Mouse (Mus musculus): Measurements from ENCODE around the gene Tmem210. TPM values are rescaled to one million over a fixed set of nuclear protein-coding genes. Genes with fewer than 3 reads are reported as not detected.

Tmem210 gene
- polyA plus RNA-seq, 1 experiment from 2014 or later, result not detected

DNA sequence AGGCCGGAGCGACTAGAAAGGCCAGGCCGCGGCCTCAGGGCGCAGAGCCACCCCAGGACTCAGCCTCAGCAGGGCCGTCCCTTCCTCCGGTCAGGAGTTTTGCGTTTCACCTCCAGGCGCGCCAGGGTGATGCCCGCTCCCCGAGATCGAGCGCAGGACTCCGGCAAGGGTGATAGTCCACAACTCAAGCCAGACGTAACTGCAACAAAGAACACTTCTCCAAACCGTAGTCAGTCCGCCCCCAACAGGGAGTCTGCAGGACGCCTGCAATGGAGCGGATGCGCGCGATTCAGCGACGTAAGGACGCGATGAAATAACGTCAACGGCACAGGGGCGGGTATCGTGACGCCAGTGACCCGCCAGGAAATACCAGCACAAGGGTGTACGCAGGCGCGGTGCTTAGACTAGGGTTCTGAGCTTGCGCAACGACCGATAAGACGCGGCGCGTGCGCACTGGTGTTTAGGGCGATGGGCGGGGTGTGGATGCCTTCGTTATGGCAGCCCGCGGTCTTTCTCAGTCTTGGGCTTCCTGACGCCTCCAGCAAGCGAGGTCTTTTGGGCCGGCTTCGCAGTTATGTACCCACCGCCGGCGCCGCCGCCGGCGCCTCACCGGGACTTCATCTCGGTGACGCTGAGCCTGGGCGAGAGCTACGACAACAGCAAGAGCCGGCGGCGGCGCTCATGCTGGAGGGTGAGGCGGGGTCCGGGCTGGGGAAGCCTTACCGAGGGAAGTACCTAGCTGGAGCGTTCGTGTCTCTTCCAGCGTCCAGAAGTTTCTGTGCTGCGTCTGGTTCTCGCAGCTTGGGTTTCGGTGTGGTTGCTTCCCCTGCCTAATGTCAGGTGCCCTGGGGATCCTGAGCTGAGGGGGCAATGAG, 44.6 kb downstream of the Tmem210 start, which contains the start of gene Man1b1:
TSS of gene Man1b1 (plus strand) at position 53 of the 875 bp plus-strand sequence.
- peaks cover 3% of the 10 kb centered on the region; the same call in 1 of the 2 replicates for H3K36me3 ChIP-seq (ENCODE audit: control insufficient read depth, insufficient read depth, low read length)
- peak within 1 kb of the TSS; percentile 92 for H3K9ac ChIP-seq (ENCODE audit: low read length)
- peak within 1 kb of the TSS; percentile 70 for H3K27ac ChIP-seq (ENCODE audit: low read depth, low read length)
- ATAC-seq (replicated peaks; ENCODE audit: low FRiP score) (peak; percentile 98), DNase-seq (ENCODE audit: low spot score) (peak; percentile 99)
- H3K4me3 ChIP-seq (ENCODE audit: low read depth, low read length), result peak within 1 kb of the TSS; percentile 91
- peak within 1 kb of the TSS; percentile 81 for H3K4me2 ChIP-seq (ENCODE audit: low read depth, low read length, severe bottlenecking)
- H3K9me3 ChIP-seq (ENCODE audit: control insufficient read depth, low read length), result no peaks in the 10 kb centered on the region
- peaks cover 6% of the 10 kb centered on the region; the same call in 1 of the 2 replicates for H3K4me1 ChIP-seq (replicated peaks; ENCODE audit: control insufficient read depth, insufficient read depth, low read length)
- under 1% methylated on average over 78 of the region's 78 CpGs for WGBS
- no peaks in the 10 kb centered on the region for H3K27me3 ChIP-seq (ENCODE audit: control insufficient read depth, insufficient read depth, low read length)

- Histone ChIP-seq H3K4me2 (ENCODE audit: low read depth, low read length, severe bottlenecking) (peak overlapping the region; percentile 81), H3K27ac (ENCODE audit: low read depth, low read length) (no peak overlapping the region), H3K36me3 (ENCODE audit: control insufficient read depth, insufficient read depth, low read length) (peaks cover 3% of the 10 kb centered on the region; the same call in 1 of the 2 replicates), H3K27me3 (ENCODE audit: control insufficient read depth, insufficient read depth, low read length) (no peaks in the 10 kb centered on the region), H3K9me3 (ENCODE audit: control insufficient read depth, low read length) (no peaks in the 10 kb centered on the region), H3K4me3 (ENCODE audit: low read depth, low read length) (peak overlapping the region; percentile 91), H3K9ac (ENCODE audit: low read length) (peak overlapping the region; percentile 86), H3K4me1 (replicated peaks; ENCODE audit: control insufficient read depth, insufficient read depth, low read length) (peaks cover 6% of the 10 kb centered on the region; the same call in 1 of the 2 replicates)
- WGBS, result 83% methylated on average over 2 of the region's 2 CpGs
- DNase-seq (ENCODE audit: low spot score), result peak; percentile 44
- ATAC-seq (replicated peaks; ENCODE audit: low FRiP score), result no peak
Measured at GRCm38 (mm10) chr2:25333569-25333968, 45.6 kb downstream of the Tmem210 start.

- 95% methylated on average over 6 of the region's 6 CpGs for WGBS
- H3K4me1 ChIP-seq (replicated peaks; ENCODE audit: control insufficient read depth, insufficient read depth, low read length), result peaks cover 4% of the 10 kb centered on the region; the same call in 1 of the 2 replicates
- no peak overlapping the region for H3K4me3 ChIP-seq (ENCODE audit: low read depth, low read length)
- no peak overlapping the region for H3K4me2 ChIP-seq (ENCODE audit: low read depth, low read length, severe bottlenecking)
- no peaks in the 10 kb centered on the region for H3K27me3 ChIP-seq (ENCODE audit: control insufficient read depth, insufficient read depth, low read length)
- no peak for DNase-seq (ENCODE audit: low spot score)
- no peak overlapping the region for H3K27ac ChIP-seq (ENCODE audit: low read depth, low read length)
- H3K9ac ChIP-seq (ENCODE audit: low read length), result no peak overlapping the region
- ATAC-seq (replicated peaks; ENCODE audit: low FRiP score), result no peak
- peaks cover 6% of the 10 kb centered on the region; the same call in 1 of the 2 replicates for H3K36me3 ChIP-seq (ENCODE audit: control insufficient read depth, insufficient read depth, low read length)
- no peaks in the 10 kb centered on the region for H3K9me3 ChIP-seq (ENCODE audit: control insufficient read depth, low read length)
Measured at GRCm38 (mm10) chr2:25338303-25338702, 50.4 kb downstream of the Tmem210 start.

Other genes starting within 250 kb of the Tmem210 start
- 68.0 and 81.2 TPM in 2 replicates for gene Nsmf, start 233.8 kb upstream of the Tmem210 start, polyA plus RNA-seq (2014; fragmentation: Nextera tagmentation; extraction: Ambion mirVana)
- gene Entpd8, start 207.8 kb upstream of the Tmem210 start, polyA plus RNA-seq (2014; fragmentation: Nextera tagmentation; extraction: Ambion mirVana), result not detected in 2 replicates
- 0.31 TPM in 1 of 2 replicates, not detected in the other for gene Noxa1, start 193.0 kb upstream of the Tmem210 start, polyA plus RNA-seq (2014; fragmentation: Nextera tagmentation; extraction: Ambion mirVana)
- gene Nrarp, start 107.4 kb upstream of the Tmem210 start, polyA plus RNA-seq (2014; fragmentation: Nextera tagmentation; extraction: Ambion mirVana), result 63.6 and 72.1 TPM in 2 replicates
- 1.3 and 1.5 TPM in 2 replicates for gene Tor4a, start 91.3 kb upstream of the Tmem210 start, polyA plus RNA-seq (2014; fragmentation: Nextera tagmentation; extraction: Ambion mirVana)
- 110 TPM in 2 replicates for gene Nelfb, start 76.7 kb upstream of the Tmem210 start, polyA plus RNA-seq (2014; fragmentation: Nextera tagmentation; extraction: Ambion mirVana)
- gene Stpg3, start 73.5 kb upstream of the Tmem210 start, polyA plus RNA-seq (2014; fragmentation: Nextera tagmentation; extraction: Ambion mirVana), result not detected in 2 replicates
- gene Fam166a, start 69.4 kb upstream of the Tmem210 start, polyA plus RNA-seq (2014; fragmentation: Nextera tagmentation; extraction: Ambion mirVana), result 0.88 and 1.3 TPM in 2 replicates
- gene Tubb4b, start 63.4 kb upstream of the Tmem210 start, polyA plus RNA-seq (2014; fragmentation: Nextera tagmentation; extraction: Ambion mirVana), result 615 and 680 TPM in 2 replicates
- gene Slc34a3, start 53.8 kb upstream of the Tmem210 start, polyA plus RNA-seq (2014; fragmentation: Nextera tagmentation; extraction: Ambion mirVana), result not detected in 2 replicates
- not detected in 2 replicates for gene Rnf224, start 51.4 kb upstream of the Tmem210 start, polyA plus RNA-seq (2014; fragmentation: Nextera tagmentation; extraction: Ambion mirVana)
- gene Rnf208, start 45.9 kb upstream of the Tmem210 start, polyA plus RNA-seq (2014; fragmentation: Nextera tagmentation; extraction: Ambion mirVana), result 33.0 and 37.6 TPM in 2 replicates
- not detected in 2 replicates for gene Cysrt1, start 45.7 kb upstream of the Tmem210 start, polyA plus RNA-seq (2014; fragmentation: Nextera tagmentation; extraction: Ambion mirVana)
- 5.1 and 5.8 TPM in 2 replicates for gene AL732309.1, start 41.3 kb upstream of the Tmem210 start, polyA plus RNA-seq (2014; fragmentation: Nextera tagmentation; extraction: Ambion mirVana)
- 13.6 and 15.8 TPM in 2 replicates for gene Tmem203, start 32.7 kb upstream of the Tmem210 start, polyA plus RNA-seq (2014; fragmentation: Nextera tagmentation; extraction: Ambion mirVana)
- 4.6 and 7.3 TPM in 2 replicates for gene Tprn, start 25.5 kb upstream of the Tmem210 start, polyA plus RNA-seq (2014; fragmentation: Nextera tagmentation; extraction: Ambion mirVana)
- gene Ssna1, start 15.7 kb upstream of the Tmem210 start, polyA plus RNA-seq (2014; fragmentation: Nextera tagmentation; extraction: Ambion mirVana), result 222 and 238 TPM in 2 replicates
- 116 and 126 TPM in 2 replicates for gene Anapc2, start 15.7 kb upstream of the Tmem210 start, polyA plus RNA-seq (2014; fragmentation: Nextera tagmentation; extraction: Ambion mirVana)
- not detected in 2 replicates for gene Lrrc26, start 1.8 kb downstream of the Tmem210 start, polyA plus RNA-seq (2014; fragmentation: Nextera tagmentation; extraction: Ambion mirVana)
- 1.7 and 2.1 TPM in 2 replicates for gene Grin1, start 31.0 kb downstream of the Tmem210 start, polyA plus RNA-seq (2014; fragmentation: Nextera tagmentation; extraction: Ambion mirVana)
- 75.7 and 77.8 TPM in 2 replicates for gene Man1b1, start 44.2 kb downstream of the Tmem210 start, polyA plus RNA-seq (2014; fragmentation: Nextera tagmentation; extraction: Ambion mirVana)
- 20.1 and 20.5 TPM in 2 replicates for gene Dpp7, start 68.2 kb downstream of the Tmem210 start, polyA plus RNA-seq (2014; fragmentation: Nextera tagmentation; extraction: Ambion mirVana)
- 3.1 and 5.4 TPM in 2 replicates for gene Uap1l1, start 77.5 kb downstream of the Tmem210 start, polyA plus RNA-seq (2014; fragmentation: Nextera tagmentation; extraction: Ambion mirVana)
- 79.0 and 85.0 TPM in 2 replicates for gene Sapcd2, start 84.2 kb downstream of the Tmem210 start, polyA plus RNA-seq (2014; fragmentation: Nextera tagmentation; extraction: Ambion mirVana)
- 0.23 TPM in 1 of 2 replicates, not detected in the other for gene Entpd2, start 107.7 kb downstream of the Tmem210 start, polyA plus RNA-seq (2014; fragmentation: Nextera tagmentation; extraction: Ambion mirVana)
- 120 and 128 TPM in 2 replicates for gene Npdc1, start 111.2 kb downstream of the Tmem210 start, polyA plus RNA-seq (2014; fragmentation: Nextera tagmentation; extraction: Ambion mirVana)
- gene Fut7, start 135.1 kb downstream of the Tmem210 start, polyA plus RNA-seq (2014; fragmentation: Nextera tagmentation; extraction: Ambion mirVana), result not detected in 2 replicates
- gene Abca2, start 140.6 kb downstream of the Tmem210 start, polyA plus RNA-seq (2014; fragmentation: Nextera tagmentation; extraction: Ambion mirVana), result 9.9 and 10.2 TPM in 2 replicates
- 0.61 and 0.77 TPM in 2 replicates for gene Clic3, start 168.7 kb downstream of the Tmem210 start, polyA plus RNA-seq (2014; fragmentation: Nextera tagmentation; extraction: Ambion mirVana)
- 22.9 and 24.2 TPM in 2 replicates for gene Paxx, start 172.9 kb downstream of the Tmem210 start, polyA plus RNA-seq (2014; fragmentation: Nextera tagmentation; extraction: Ambion mirVana)
- gene Ptgds, start 181.9 kb downstream of the Tmem210 start, polyA plus RNA-seq (2014; fragmentation: Nextera tagmentation; extraction: Ambion mirVana), result 0.69 and 0.73 TPM in 2 replicates
- gene Lcn12, start 205.8 kb downstream of the Tmem210 start, polyA plus RNA-seq (2014; fragmentation: Nextera tagmentation; extraction: Ambion mirVana), result not detected in 2 replicates
- 96.1 and 102 TPM in 2 replicates for gene Fbxw5, start 212.6 kb downstream of the Tmem210 start, polyA plus RNA-seq (2014; fragmentation: Nextera tagmentation; extraction: Ambion mirVana)
- gene C8g, start 213.6 kb downstream of the Tmem210 start, polyA plus RNA-seq (2014; fragmentation: Nextera tagmentation; extraction: Ambion mirVana), result 5.5 and 5.9 TPM in 2 replicates